Mouse (Mus musculus) thymus, postnatal 0 days (tissue): ENCODE measurements around the gene Rps23. TPM values are rescaled to one million over a fixed set of nuclear protein-coding genes. Genes with fewer than 3 reads are reported as not detected.
"Not testable (repeated sequence)": the region's sequence is repeated elsewhere in the genome, so short reads cannot be mapped to it uniquely, and the experiment has no call there.

ENCODE experiments used
- DNase-seq: peaks from one replicate; pipeline ENCODE4 v3.0.0-alpha.2; 2015; ENCODE audit warnings: low spot score
- polyA plus RNA-seq: library from polyadenylated mRNA; unstranded; fragments of >200 nt; fragmentation: Nextera tagmentation; extraction: Ambion mirVana; gene quantifications from 2 replicates; pipeline ENCODE4 v1.2.1, GENCODE M21; 2015

Gene Rps23
- 425 and 443 TPM in 2 replicates for polyA plus RNA-seq

GRCm38 (mm10) chr13:90922751-90923612 is at the start of gene Rps23:
Rps23 (plus strand) TSS chr13:90922958.
- peak; percentile 93 for DNase-seq

DNA sequence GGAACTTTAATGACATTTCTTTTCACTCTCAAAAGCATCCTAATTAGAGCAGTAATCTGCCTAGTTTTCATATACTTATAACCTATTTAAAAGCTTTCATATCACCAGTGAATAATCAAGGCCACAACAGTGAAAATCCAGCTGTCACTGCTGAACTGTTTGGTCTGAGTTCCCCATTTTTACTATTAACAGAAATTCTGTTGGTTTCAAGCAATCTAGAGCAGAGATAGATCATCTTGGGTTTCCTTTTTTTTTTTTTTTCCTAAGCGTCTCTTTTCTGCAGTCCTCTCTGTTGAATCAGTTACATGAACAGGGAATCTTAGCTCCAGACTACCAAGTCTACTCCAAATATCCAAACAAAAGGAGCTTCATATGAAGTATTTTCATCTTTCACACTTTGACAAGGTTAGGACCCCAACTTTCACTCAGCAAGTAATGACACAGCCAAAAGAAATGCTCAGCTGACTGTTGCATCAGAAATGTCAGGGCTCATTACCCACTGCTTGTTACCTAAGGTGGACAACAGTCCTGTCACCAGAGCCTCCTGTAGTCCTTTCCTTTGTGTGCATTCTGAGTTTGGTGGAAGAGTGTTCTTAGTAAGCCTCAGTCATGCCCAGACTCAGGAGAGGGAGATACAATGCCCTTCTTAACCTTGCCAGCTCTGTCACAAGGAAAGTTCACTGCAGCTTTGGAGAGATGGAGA is 40.9 kb upstream of the Rps23 start:
- DNase-seq: no peak

GRCm38 (mm10) chr13:90885856-90886532 is 36.8 kb upstream of the Rps23 start:
- peak; percentile 40 for DNase-seq

GRCm38 (mm10) chr13:90886568-90886983 is 36.2 kb upstream of the Rps23 start:
- peak; percentile 66 for DNase-seq

DNA sequence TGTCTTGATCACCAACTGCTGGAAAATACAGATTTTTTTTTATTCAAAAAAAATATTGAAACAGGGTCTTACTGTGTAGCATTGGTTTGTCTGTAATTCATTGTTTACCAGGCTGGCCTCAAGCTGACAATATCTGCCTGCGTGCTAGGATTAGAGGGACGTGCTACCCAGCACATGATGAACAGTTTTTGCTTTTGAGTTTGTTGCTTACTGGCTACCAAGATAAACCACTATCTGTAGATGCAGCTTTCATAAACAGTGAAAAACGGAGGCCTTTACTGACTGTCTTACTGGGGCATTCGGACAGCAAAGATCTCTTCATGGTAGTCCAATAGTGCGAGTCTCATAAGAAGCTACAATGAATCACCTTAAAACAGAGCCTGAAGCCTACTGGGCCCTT is 32.6 kb upstream of the Rps23 start:
- no peak for DNase-seq

DNA sequence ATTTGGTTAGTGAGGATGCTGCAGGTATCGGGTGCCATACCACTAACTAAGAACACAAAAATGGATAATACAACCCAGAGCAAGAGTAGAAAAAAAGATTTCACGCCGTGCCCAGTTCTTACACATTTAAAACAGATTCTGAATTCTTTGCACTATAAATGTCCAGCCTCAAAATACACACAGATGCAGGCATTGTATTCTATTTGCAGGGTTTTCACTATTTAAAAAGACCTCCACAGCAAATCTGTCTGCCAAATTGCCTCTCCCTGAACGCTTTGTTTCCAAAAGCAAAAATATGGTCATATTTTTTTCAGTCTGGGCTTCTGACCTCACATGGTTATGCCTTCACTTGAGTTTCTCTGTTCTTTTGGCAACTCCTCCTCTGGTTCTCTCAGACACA is 27.9 kb upstream of the Rps23 start:
- no peak for DNase-seq

- DNase-seq: no peak
Measured at GRCm38 (mm10) chr13:90896098-90896497, 26.7 kb upstream of the Rps23 start.

- DNase-seq: no peak
Measured at GRCm38 (mm10) chr13:90896821-90897220, 25.9 kb upstream of the Rps23 start.

DNA sequence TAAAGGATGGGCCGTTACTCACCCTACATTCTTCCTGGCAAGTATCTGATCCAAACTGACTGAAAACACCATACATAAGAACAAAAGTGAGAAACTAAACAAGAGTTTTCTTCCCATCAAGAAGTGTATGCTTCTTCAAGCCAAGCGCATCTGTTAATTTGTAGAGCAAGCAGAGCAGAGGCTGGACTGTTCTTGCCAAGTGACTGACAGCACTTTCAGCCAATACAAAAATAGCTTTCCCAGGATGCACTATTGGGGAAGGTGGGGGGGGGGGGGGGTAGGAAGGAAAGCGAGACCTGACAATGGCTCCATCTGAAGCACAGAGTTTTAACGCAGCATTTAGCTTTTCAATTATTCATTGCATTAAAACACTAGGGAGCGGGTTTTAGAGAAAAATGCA is 17.6 kb upstream of the Rps23 start, which contains the start of gene Atp6ap1l:
Gene Atp6ap1l (minus strand): TSS at position 180 of the 400 bp plus-strand sequence.
- no peak for DNase-seq

- DNase-seq: no peak
Measured at GRCm38 (mm10) chr13:90907376-90907775, 15.4 kb upstream of the Rps23 start.

DNA sequence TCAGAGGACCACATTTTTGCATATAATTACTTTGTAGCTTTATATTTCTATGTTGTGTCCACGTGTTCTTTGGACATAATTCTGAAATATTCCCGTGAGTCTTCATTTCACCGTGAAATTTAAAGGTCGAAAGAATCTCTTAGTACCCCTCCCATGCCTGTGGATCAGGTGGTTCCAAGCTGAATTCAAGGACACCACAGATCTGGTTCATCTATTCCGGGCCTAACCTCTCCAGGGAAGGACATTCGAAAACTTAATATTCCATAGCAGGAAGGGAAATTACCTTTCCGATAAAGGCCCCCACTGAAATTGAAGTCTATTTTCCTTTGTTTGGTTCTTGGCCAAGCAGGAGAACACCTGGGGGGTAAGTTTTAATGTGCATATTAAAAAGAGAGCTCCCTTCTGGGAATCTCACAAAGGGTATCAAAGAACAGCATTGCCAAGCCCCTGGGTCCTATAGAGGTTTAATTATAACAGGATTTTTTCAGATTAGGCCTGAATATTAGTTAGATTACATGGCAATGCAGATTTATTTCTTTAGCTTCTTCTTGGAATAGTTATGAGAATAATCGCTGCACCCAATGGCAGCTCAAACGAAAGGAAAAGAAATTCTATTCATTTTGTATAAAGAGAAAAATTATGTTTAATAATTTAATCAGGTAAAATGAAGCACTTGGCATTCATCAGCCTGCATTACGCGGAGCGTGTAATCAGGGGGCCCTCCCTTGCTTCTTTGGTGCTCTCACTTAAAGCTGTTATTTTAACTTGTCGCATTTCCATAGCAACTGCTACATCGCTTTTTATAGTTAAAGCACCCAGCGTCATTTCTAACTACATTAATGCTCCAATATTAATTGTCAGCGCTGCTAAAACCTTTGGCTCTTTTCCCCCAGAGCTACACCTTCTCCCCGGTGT is 9.7 kb upstream of the Rps23 start:
- DNase-seq: no peak

DNA sequence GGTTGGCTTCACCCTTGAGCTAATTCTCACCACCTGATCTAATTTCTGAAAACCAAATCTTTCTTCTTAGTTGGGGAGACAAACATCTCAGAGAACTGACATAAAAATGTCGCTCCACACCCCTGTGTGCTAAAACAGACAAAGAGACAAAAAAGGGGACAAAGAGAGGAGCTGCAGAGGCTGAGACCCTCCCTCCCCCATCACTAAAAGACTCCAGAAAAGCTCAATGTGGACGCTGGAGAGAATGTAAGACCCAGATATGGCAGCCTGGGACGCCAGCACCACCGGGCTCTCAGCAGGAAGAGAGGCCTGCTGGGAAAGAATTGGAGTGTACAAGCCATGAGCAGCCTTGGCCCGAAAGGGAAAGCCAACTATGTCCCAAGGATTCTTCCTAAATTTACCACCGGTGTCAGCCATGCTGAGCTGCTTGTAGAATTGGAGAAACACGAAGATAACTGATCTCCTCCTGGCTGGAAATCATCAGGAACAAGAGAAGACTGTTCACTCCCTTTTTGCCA is 9.0 kb upstream of the Rps23 start:
- no peak for DNase-seq

DNA sequence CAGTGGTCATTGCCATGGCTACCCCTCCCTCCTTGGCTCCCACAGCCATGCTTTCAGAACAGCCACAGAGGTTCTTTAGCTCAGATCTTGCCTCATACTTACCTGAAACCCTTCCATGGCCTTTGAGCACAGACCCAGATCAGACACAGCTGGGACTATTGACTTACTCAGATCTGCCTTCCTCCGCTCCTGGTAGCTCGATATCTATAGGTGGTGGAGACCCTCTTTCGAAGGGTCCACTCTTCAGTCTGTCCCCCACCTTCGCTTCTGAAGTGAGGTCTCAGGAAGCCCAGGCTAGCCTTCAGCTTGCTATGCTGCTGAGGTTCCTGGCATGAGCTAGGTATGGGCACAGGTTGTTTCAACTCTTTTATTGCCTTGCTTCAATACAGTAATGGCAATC is 8.0 kb upstream of the Rps23 start:
- no peak for DNase-seq

DNA sequence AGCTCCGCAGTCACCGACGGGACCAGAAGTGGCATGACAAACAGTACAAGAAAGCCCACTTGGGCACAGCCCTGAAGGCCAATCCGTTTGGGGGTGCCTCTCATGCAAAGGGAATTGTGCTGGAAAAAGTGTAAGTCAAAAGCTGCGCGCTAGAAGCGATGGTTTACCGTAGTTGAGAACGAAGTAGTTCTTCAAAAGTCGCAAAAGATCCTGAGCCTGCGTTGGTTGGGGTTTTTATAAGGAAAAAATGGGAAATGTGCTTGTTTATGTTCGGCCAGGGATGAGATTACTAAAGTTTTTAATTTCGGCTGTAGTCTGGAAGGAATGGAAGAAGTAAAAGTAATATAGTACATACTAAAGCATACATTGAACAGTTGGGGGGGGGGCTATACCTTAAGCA is 859 bp downstream of the Rps23 start:
- peak; percentile 17 for DNase-seq

- DNase-seq: no peak
Measured at GRCm38 (mm10) chr13:90924072-90924471, 1.3 kb downstream of the Rps23 start.

GRCm38 (mm10) chr13:90925191-90925590 is 2.4 kb downstream of the Rps23 start:
- DNase-seq: no peak

DNA sequence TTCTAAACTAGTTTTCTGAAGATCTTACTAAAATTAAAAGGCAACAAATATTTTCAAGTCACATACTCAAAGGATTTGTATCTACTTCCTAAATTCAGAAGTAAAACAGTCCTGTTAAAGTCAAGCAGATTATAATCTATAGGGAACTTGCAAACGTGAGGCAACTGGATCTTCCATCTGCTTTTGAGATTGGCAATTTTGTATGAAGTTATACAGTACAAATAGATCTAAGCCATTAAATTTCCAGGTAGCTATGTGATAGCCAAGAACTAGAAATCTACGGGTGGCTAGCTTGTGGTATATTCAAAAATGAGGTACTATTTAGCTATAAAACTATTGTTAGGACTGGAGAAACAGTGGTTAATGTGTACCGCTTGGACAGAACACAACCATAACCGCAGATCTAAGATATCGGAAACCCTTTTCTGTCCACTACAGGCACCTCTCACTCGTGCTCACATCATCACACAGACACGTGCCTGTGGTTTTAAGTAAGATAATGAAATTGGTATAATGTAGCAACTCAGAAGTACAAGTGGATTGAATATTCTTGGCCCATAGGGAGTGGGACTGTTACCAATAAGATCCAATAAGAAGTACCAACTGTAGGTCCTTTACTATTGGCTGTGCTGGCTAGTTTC is 3.5 kb downstream of the Rps23 start:
- no peak for DNase-seq

GRCm38 (mm10) chr13:90926938-90927633 is 4.3 kb downstream of the Rps23 start:
- no peak for DNase-seq

DNA sequence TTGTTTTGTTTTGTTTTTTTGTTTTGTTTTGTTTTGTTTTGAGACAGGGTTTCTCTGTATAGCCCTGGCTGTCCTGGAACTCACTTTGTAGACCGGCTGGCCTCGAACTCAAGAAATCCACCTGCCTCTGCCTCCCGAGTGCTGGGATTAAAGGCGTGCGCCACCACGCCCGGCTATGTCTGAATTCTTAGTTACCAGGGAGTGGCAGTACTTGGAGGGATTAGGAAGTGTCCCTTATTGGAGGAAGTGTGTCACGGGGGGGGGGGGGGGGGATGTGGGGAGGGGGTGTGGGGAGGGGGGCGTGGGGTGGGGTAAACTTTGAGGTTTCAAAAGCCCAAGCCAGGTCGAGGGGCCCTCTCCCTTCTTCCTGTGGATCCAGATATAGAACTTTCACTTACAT is 5.5 kb downstream of the Rps23 start:
- not testable (repeated sequence) for DNase-seq
